Mouse (Mus musculus) megakaryocyte-erythroid progenitor cell, adult 5 weeks (primary cell): ENCODE measurements around the gene 1500009C09Rik. TPM values are rescaled to one million over a fixed set of nuclear protein-coding genes. Genes with fewer than 3 reads are reported as not detected.

Source experiments
- polyA plus RNA-seq: library from polyadenylated mRNA; stranded (reverse); fragments of >175 nt; gene quantifications from 2 replicates; pipeline ENCODE4 v1.2.3, GENCODE M21; 2012

1500009C09Rik gene
- not detected in 2 replicates for polyA plus RNA-seq

GRCm38 (mm10) chr15:82252097-82252496 lies at the start of gene 1500009C09Rik:
Gene 1500009C09Rik (plus strand): TSS chr15:82252397.

GRCm38 (mm10) chr15:82212752-82213063 lies 39.5 kb upstream of the 1500009C09Rik start, which contains the start of gene Shisa8:
Gene Shisa8 (minus strand): TSS chr15:82212815.

GRCm38 (mm10) chr15:82223657-82224601 lies 28.3 kb upstream of the 1500009C09Rik start, which contains the start of gene Tnfrsf13c:
Gene Tnfrsf13c (minus strand): TSS chr15:82224369.

GRCm38 (mm10) chr15:82244115-82244804 lies 7.9 kb upstream of the 1500009C09Rik start, which contains the start of gene Cenpm:
Gene Cenpm (minus strand): TSS chr15:82244748.

GRCm38 (mm10) chr15:82274593-82274926 lies 22.4 kb downstream of the 1500009C09Rik start, which contains the start of gene Sept3:
Gene Sept3 (plus strand): TSS chr15:82274893.

GRCm38 (mm10) chr15:82298764-82299561 lies 46.8 kb downstream of the 1500009C09Rik start, which contains the start of gene Wbp2nl:
Gene Wbp2nl (plus strand): TSS chr15:82298954.

Other genes with a start within 250 kb of the 1500009C09Rik start
- 53.7 and 65.5 TPM in 2 replicates for gene Desi1, start 218.5 kb upstream of the 1500009C09Rik start, polyA plus RNA-seq
- 161 and 168 TPM in 2 replicates for gene Snu13, start 204.8 kb upstream of the 1500009C09Rik start, polyA plus RNA-seq
- not detected in 2 replicates for gene 4930407I10Rik, start 193.2 kb upstream of the 1500009C09Rik start, polyA plus RNA-seq
- not detected in 2 replicates for gene Mei1, start 182.4 kb upstream of the 1500009C09Rik start, polyA plus RNA-seq
- gene Ccdc134, start 124.5 kb upstream of the 1500009C09Rik start, polyA plus RNA-seq: 13.8 and 14.7 TPM in 2 replicates
- 297 and 300 TPM in 2 replicates for gene Srebf2, start 105.2 kb upstream of the 1500009C09Rik start, polyA plus RNA-seq
- 4.9 and 16.3 TPM in 2 replicates for gene Shisa8, start 39.6 kb upstream of the 1500009C09Rik start, polyA plus RNA-seq
- gene Tnfrsf13c, start 28.0 kb upstream of the 1500009C09Rik start, polyA plus RNA-seq: 10.6 and 13.7 TPM in 2 replicates
- gene Cenpm, start 7.6 kb upstream of the 1500009C09Rik start, polyA plus RNA-seq: 93.2 and 113 TPM in 2 replicates
- gene Sept3, start 22.5 kb downstream of the 1500009C09Rik start, polyA plus RNA-seq: 0.25 and 0.28 TPM in 2 replicates
- gene Wbp2nl, start 46.6 kb downstream of the 1500009C09Rik start, polyA plus RNA-seq: 0.07 TPM in 1 of 2 replicates, not detected in the other
- gene Naga, start 86.5 kb downstream of the 1500009C09Rik start, polyA plus RNA-seq: 216 and 233 TPM in 2 replicates
- 2.9 and 3.3 TPM in 2 replicates for gene Pheta2, start 86.5 kb downstream of the 1500009C09Rik start, polyA plus RNA-seq
- gene Smdt1, start 86.6 kb downstream of the 1500009C09Rik start, polyA plus RNA-seq: 126 and 146 TPM in 2 replicates
- 334 and 349 TPM in 2 replicates for gene Ndufa6, start 101.9 kb downstream of the 1500009C09Rik start, polyA plus RNA-seq
- 0.16 and 0.25 TPM in 2 replicates for gene Cyp2d22, start 127.9 kb downstream of the 1500009C09Rik start, polyA plus RNA-seq
- gene Cyp2d11, start 141.6 kb downstream of the 1500009C09Rik start, polyA plus RNA-seq: not detected in 2 replicates
- not detected in 2 replicates for gene Cyp2d10, start 154.8 kb downstream of the 1500009C09Rik start, polyA plus RNA-seq
- gene Cyp2d9, start 181.0 kb downstream of the 1500009C09Rik start, polyA plus RNA-seq: not detected in 2 replicates